Mouse (Mus musculus): ENCODE measurements at regions not wholly inside any gene's neighbourhood (a gene's known extent, or its start where the extent isn't known, plus 50 kb on each side); places are given as distances from the start of the nearest gene placed in this dataset.
"Not testable (repeated sequence)": the region's sequence is repeated elsewhere in the genome, so short reads cannot be mapped to it uniquely, and the experiment has no call there.

- no peak for DNase-seq
Measured at GRCm38 (mm10) chr13:83744110-83744752, 240.4 kb downstream of the Mef2c start.

GRCm38 (mm10) chr13:83744981-83745555, 241.2 kb downstream of the Mef2c start:
- DNase-seq, result peak; percentile 42

GRCm38 (mm10) chr13:83745961-83746360, 242.1 kb downstream of the Mef2c start:
- no peak for DNase-seq

- no peak for DNase-seq
Measured at GRCm38 (mm10) chr13:83747671-83748070, 243.8 kb downstream of the Mef2c start.

DNA sequence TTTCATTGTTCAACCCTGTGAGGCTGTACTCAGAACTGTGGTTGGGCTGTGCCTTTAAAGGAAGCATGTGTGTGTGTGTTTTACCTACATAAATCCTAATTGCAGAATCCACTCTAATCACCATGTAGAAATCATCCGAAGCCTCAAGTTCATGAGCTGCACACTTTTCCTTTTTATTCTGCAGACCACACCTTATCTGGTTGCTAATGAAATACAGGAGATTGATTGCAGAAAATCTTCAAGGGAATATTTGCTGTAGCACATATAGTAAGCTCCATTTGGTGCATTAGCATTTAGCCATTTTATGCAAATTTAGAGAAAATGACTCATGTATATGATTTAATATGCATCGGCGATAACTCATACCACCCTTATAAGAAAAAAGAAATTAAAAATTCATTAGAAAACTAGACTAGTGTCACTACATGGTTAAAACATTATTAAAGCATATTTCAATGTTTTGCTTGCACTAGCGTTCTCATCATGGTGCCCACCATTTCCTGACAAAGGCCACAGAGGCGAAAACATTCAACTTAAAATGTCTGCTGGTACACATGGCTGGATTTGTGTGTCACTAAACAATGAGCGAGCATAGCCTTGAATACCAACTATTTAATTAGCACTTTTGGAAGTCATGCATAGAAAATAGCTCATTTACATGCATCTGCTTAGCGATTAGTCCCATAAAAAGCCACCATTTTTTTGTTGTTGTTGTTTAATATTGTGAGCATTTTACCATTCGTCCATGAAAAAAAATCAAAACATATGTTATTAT, 245.7 kb downstream of the Mef2c start:
- DNase-seq, result no peak

- DNase-seq, result no peak
Measured at GRCm38 (mm10) chr13:83750437-83750836, 246.6 kb downstream of the Mef2c start.

- no peak for DNase-seq
Measured at GRCm38 (mm10) chr13:83760387-83761170, 256.7 kb downstream of the Mef2c start.

GRCm38 (mm10) chr13:83762484-83762883, 258.6 kb downstream of the Mef2c start:
- DNase-seq, result no peak

- not testable (repeated sequence) for DNase-seq
Measured at GRCm38 (mm10) chr13:83763288-83763687, 259.5 kb downstream of the Mef2c start.

DNA sequence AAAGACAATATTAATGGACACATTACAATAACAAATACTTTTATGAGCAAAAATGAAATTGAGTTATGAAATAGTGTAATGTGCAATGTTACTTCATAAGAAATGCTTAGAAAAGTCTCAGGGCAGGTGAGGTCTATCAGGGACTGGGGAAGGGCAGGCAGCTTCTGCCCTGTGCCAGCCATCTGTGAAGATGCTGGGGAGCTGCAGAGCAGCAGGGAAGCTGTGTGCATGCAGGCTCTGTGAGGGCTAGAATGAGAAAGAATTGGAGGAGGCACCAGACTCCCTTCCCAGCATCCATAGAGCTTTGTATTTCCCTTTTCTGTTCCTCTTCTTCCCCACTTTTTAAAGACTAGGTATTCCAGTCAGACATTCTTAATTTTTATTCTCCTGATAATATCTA, 281.8 kb downstream of the Mef2c start:
- no peak for DNase-seq

DNA sequence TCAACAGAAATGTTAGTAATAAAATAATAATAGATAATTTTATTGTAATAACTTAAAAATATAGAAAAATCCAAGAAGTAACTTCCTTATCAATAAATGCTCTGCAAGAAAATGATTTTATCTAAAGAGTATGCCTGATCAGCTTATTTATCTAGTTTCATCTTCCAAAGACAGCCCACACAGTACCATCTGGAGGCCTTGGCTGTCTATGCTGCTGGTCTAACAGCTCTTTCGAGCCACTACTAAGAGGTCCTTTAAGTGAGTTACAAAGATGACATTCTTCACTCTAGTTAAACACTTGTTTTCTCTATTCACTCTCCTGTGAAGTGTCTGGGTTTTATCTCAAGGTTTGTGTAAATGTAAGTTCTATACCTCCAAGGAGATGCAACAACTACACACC, 305.7 kb downstream of the Mef2c start:
- DNase-seq, result no peak

DNA sequence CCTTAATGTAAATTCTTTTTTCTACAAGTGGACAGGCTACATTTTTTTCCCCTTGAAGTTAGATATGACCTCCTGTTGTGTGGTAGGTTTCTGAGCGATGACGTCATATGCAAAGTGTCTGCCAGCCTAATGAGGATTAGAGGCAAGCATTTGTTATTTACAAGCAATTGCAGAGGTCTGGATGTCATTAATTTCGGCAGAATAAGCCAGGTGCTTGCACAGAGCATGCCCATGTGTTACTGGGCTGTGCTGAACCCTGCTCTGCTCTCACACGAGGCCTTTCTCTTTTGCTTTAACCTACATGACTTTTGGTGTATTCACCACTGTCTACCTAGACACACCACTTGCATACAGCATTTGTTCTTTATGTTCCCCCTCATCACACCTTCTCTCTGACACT, 316.5 kb downstream of the Mef2c start:
- DNase-seq, result no peak

DNA sequence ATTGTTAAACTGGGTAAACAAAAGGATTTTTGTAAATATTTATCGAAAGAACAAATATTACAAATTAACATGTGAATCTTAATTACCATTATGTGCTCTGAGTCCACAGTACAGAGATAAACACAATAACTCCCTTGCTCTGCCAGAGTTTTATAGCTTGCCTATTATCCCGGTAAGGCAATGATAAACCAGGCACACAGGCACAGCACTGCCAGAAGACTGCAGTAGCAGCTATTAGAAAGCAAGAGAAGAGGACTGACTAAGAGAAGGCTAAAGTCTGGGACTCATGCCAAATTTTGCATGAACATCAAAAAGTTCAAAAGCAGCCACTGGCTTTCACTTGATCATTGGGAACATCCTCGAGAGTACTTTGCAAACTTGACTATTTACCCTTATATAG, 316.9 kb downstream of the Mef2c start:
- no peak for DNase-seq

DNA sequence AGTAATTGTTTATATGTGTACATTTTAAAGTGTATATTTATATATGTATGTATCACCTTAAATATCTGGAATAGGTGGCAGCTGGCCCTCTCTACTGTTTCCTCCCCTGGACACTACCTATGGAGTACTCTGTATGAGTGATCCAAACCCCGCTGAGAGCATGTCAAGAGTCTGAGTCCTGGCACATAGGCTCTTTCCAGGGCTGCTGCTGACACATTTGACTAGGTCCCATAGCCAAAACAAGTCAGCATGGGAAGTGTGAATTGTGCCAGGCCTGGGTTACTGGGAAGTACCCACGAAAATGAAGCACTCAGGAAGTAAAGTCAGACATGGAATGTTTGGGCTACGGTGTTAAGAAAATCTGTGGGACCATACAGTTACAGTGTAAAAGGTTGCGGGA, 321.1 kb downstream of the Mef2c start:
- no peak for DNase-seq

GRCm38 (mm10) chr13:83826841-83827463, 323.1 kb downstream of the Mef2c start:
- no peak for DNase-seq

- DNase-seq, result no peak
Measured at GRCm38 (mm10) chr13:83865932-83866685, 356.0 kb upstream of the Tmem161b start.

DNA sequence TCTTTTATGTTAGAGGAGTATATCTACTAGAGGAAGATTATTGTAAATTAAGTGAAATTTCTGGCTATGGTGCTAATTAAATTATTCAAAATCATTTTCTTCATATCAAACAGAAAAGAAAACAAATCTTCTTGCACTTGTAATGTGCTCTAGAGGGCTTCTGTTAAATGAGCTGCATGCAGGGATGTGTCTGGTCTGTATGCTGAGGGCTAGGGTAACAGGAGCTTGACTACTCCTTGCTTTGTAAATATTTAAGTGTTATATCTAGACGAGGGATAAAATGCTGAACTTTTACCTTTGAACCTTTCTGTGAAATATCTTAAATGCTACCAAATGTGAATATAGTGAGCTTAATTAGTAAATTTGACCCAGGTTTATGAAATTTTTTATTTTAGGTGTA, 354.9 kb upstream of the Tmem161b start:
- DNase-seq, result no peak

DNA sequence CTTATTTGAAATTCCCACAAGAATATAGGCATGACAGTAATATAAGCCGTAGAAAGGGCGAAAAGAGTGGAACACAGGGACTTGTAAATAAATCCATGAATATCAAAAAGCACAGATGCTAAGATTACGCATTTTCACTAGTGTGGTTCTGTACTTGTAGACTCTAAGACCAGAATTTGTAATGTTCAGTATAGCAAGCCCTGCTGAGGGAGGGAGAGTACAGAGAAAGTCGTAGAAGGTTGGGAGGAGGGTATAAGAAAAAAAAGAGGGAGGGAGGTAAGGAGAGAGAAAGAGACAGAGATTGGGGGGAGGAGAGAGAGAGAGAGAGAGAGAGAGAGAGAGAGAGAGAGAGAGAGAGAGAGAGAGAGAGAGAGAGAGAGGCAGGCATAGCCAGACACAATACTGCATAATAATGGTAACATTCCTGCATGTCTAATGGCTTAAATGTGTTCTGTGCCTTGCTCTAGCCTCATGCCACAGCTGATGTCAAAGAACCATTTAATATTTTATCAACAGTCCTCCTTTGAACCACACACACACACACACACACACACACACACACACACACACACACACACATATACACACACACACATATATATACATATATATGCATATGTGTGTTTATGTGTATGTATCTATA, 354.1 kb upstream of the Tmem161b start:
- DNase-seq, result no peak

GRCm38 (mm10) chr13:83868922-83869321, 353.2 kb upstream of the Tmem161b start:
- no peak for DNase-seq

DNA sequence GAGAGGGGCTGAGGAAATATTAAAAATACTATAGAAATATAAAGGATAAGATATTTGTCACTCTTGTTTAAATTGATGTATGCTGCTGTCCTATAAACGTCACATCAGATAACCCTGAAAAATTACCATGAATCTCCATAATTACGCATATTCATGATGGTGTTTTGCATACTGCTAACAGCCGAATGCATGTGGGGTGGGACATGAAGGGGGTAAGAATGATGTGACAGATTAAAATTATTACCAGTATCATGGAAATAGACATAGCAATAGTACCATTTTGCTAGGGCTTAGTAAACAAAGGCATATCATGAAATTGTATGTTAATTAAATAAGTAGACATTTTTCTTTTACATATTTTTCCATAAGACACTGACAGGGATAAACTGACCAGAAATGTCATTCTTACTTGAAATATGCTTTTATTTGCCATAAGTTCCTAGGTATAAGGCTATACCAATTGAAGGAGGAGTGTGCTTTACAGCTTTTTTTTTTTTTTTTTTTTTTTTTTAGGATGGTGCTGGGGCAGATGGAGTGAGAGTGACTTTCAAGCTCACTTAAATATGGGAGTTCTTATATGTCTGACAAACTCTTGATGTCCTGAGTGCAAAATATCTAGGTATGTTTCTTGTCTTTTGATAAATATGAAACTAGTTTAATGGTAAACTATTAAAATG, 349.8 kb upstream of the Tmem161b start:
- no peak for DNase-seq
